Mouse (Mus musculus): ENCODE measurements around the gene Pcid2.

- TF ChIP-seq CTCF (IDR thresholded peaks at IDR 0.05; ENCODE audit: low read depth, low read length) (no peak), POLR2A (IDR thresholded peaks at IDR 0.05; ENCODE audit: insufficient read depth, low read length) (no peak)
These were observed 63.8 kb downstream of the Pcid2 start for GRCm38 (mm10) chr8:13041459-13041858.

Data from ES-Bruce4 (cell line).